Mouse (Mus musculus): ENCODE measurements around the gene Ints11. TPM values are rescaled to one million over a fixed set of nuclear protein-coding genes. Genes with fewer than 3 reads are reported as not detected.
A peak's percentile ranks its signal among the peaks of the same experiment; 100 is the strongest.

Ints11 gene
- polyA plus RNA-seq, 1 experiment from 2014 or later, result 61.2 TPM

- Histone ChIP-seq H3K4me2 (ENCODE audit: low read depth, low read length) (no peak overlapping the region), H3K36me3 (ENCODE audit: control insufficient read depth, insufficient read depth, low read length) (peaks cover 19% of the 10 kb centered on the region; the same call in 1 of the 2 replicates), H3K4me3 (replicated peaks; ENCODE audit: low read length) (no peak overlapping the region), H3K27ac (ENCODE audit: low read length) (no peak overlapping the region), H3K27me3 (ENCODE audit: control insufficient read depth, insufficient read depth, low read length) (no peaks in the 10 kb centered on the region), H3K9me3 (replicated peaks; ENCODE audit: control insufficient read depth, low read length) (no peaks in the 10 kb centered on the region), H3K4me1 (ENCODE audit: control insufficient read depth, insufficient read depth, low read length) (no peaks in the 10 kb centered on the region), H3K9ac (ENCODE audit: low read length) (no peak overlapping the region)
- no peak for ATAC-seq (ENCODE audit: insufficient read depth, low FRiP score)
- WGBS, result 85% methylated on average over 13 of the region's 13 CpGs
These were observed 36.3 kb downstream of the Ints11 start for GRCm38 (mm10) chr4:155905634-155906033.

- no peaks in the 10 kb centered on the region for H3K27me3 ChIP-seq (ENCODE audit: control insufficient read depth, insufficient read depth, low read length)
- H3K4me2 ChIP-seq (ENCODE audit: low read depth, low read length), result no peak overlapping the region
- 82% methylated on average over 9 of the region's 9 CpGs for WGBS
- no peaks in the 10 kb centered on the region for H3K4me1 ChIP-seq (ENCODE audit: control insufficient read depth, insufficient read depth, low read length)
- H3K9me3 ChIP-seq (replicated peaks; ENCODE audit: control insufficient read depth, low read length), result no peaks in the 10 kb centered on the region
- no peak overlapping the region for H3K27ac ChIP-seq (ENCODE audit: low read length)
- peak; percentile 33; the same call in 1 of the 2 replicates for ATAC-seq (ENCODE audit: insufficient read depth, low FRiP score)
- H3K9ac ChIP-seq (ENCODE audit: low read length), result no peak overlapping the region
- H3K4me3 ChIP-seq (replicated peaks; ENCODE audit: low read length), result no peak overlapping the region
- H3K36me3 ChIP-seq (ENCODE audit: control insufficient read depth, insufficient read depth, low read length), result peaks cover 19% of the 10 kb centered on the region; the same call in 1 of the 2 replicates
These were observed 36.8 kb downstream of the Ints11 start for GRCm38 (mm10) chr4:155906125-155906524.

- Histone ChIP-seq H3K9me3 (replicated peaks; ENCODE audit: control insufficient read depth, low read length) (no peaks in the 10 kb centered on the region), H3K4me2 (ENCODE audit: low read depth, low read length) (no peak overlapping the region), H3K27ac (ENCODE audit: low read length) (no peak overlapping the region), H3K4me3 (replicated peaks; ENCODE audit: low read length) (no peak overlapping the region), H3K4me1 (ENCODE audit: control insufficient read depth, insufficient read depth, low read length) (no peaks in the 10 kb centered on the region), H3K27me3 (ENCODE audit: control insufficient read depth, insufficient read depth, low read length) (no peaks in the 10 kb centered on the region), H3K9ac (ENCODE audit: low read length) (no peak overlapping the region), H3K36me3 (ENCODE audit: control insufficient read depth, insufficient read depth, low read length) (peaks cover 12% of the 10 kb centered on the region; the same call in 1 of the 2 replicates)
- 71% methylated on average over 11 of the region's 11 CpGs for WGBS
- no peak for ATAC-seq (ENCODE audit: insufficient read depth, low FRiP score)
These were observed 37.7 kb downstream of the Ints11 start for GRCm38 (mm10) chr4:155907003-155907402.

GRCm38 (mm10) chr4:155908281-155908680 lies 38.9 kb downstream of the Ints11 start:
- Histone ChIP-seq H3K4me1 (ENCODE audit: control insufficient read depth, insufficient read depth, low read length) (no peaks in the 10 kb centered on the region), H3K4me2 (ENCODE audit: low read depth, low read length) (no peak overlapping the region), H3K27ac (ENCODE audit: low read length) (no peak overlapping the region), H3K9ac (ENCODE audit: low read length) (no peak overlapping the region), H3K4me3 (replicated peaks; ENCODE audit: low read length) (no peak overlapping the region), H3K36me3 (ENCODE audit: control insufficient read depth, insufficient read depth, low read length) (peaks cover 7% of the 10 kb centered on the region; the same call in 1 of the 2 replicates), H3K9me3 (replicated peaks; ENCODE audit: control insufficient read depth, low read length) (no peaks in the 10 kb centered on the region), H3K27me3 (ENCODE audit: control insufficient read depth, insufficient read depth, low read length) (no peaks in the 10 kb centered on the region)
- WGBS, result 74% methylated on average over 7 of the region's 7 CpGs
- no peak for ATAC-seq (ENCODE audit: insufficient read depth, low FRiP score)

- peaks cover 6% of the 10 kb centered on the region; the same call in 1 of the 2 replicates for H3K36me3 ChIP-seq (ENCODE audit: control insufficient read depth, insufficient read depth, low read length)
- no peak overlapping the region for H3K4me2 ChIP-seq (ENCODE audit: low read depth, low read length)
- no peak for ATAC-seq (ENCODE audit: insufficient read depth, low FRiP score)
- H3K27ac ChIP-seq (ENCODE audit: low read length), result no peak overlapping the region
- H3K27me3 ChIP-seq (ENCODE audit: control insufficient read depth, insufficient read depth, low read length), result no peaks in the 10 kb centered on the region
- H3K4me1 ChIP-seq (ENCODE audit: control insufficient read depth, insufficient read depth, low read length), result no peaks in the 10 kb centered on the region
- H3K9me3 ChIP-seq (replicated peaks; ENCODE audit: control insufficient read depth, low read length), result no peaks in the 10 kb centered on the region
- H3K4me3 ChIP-seq (replicated peaks; ENCODE audit: low read length), result no peak overlapping the region
- no peak overlapping the region for H3K9ac ChIP-seq (ENCODE audit: low read length)
- WGBS, result 87% methylated on average over 4 of the region's 4 CpGs
These were observed 39.4 kb downstream of the Ints11 start for GRCm38 (mm10) chr4:155908751-155909150.

GRCm38 (mm10) chr4:155932031-155932430 lies 62.7 kb downstream of the Ints11 start:
- no peak overlapping the region for H3K9ac ChIP-seq (ENCODE audit: low read length)
- no peaks in the 10 kb centered on the region for H3K36me3 ChIP-seq (ENCODE audit: control insufficient read depth, insufficient read depth, low read length)
- no peaks in the 10 kb centered on the region for H3K4me1 ChIP-seq (ENCODE audit: control insufficient read depth, insufficient read depth, low read length)
- no peak overlapping the region for H3K27ac ChIP-seq (ENCODE audit: low read length)
- H3K4me3 ChIP-seq (replicated peaks; ENCODE audit: low read length), result no peak overlapping the region
- H3K4me2 ChIP-seq (ENCODE audit: low read depth, low read length), result no peak overlapping the region
- H3K9me3 ChIP-seq (replicated peaks; ENCODE audit: control insufficient read depth, low read length), result no peaks in the 10 kb centered on the region
- ATAC-seq (ENCODE audit: insufficient read depth, low FRiP score), result no peak
- 78% methylated on average over 1 of the region's 1 CpGs for WGBS
- no peaks in the 10 kb centered on the region for H3K27me3 ChIP-seq (ENCODE audit: control insufficient read depth, insufficient read depth, low read length)

Small RNA genes within 50 kb of the gene (microRNA-seq; reads per million reads assigned to microRNA genes)
- gene Gm22991, result not detected

Other genes starting within 250 kb of the Ints11 start
- 50.8 and 55.7 TPM in 2 replicates for gene Cdk11b, start 244.7 kb upstream of the Ints11 start, polyA plus RNA-seq (2015; fragmentation: Nextera tagmentation; extraction: Ambion mirVana)
- gene Gm10563, start 224.1 kb upstream of the Ints11 start, polyA plus RNA-seq (2015; fragmentation: Nextera tagmentation; extraction: Ambion mirVana), result not detected in 2 replicates
- gene Mmp23, start 216.2 kb upstream of the Ints11 start, polyA plus RNA-seq (2015; fragmentation: Nextera tagmentation; extraction: Ambion mirVana), result 53.8 and 59.8 TPM in 2 replicates
- gene Mib2, start 200.3 kb upstream of the Ints11 start, polyA plus RNA-seq (2015; fragmentation: Nextera tagmentation; extraction: Ambion mirVana), result 23.3 and 23.8 TPM in 2 replicates
- gene Fndc10, start 175.2 kb upstream of the Ints11 start, polyA plus RNA-seq (2015; fragmentation: Nextera tagmentation; extraction: Ambion mirVana), result 2.5 and 2.8 TPM in 2 replicates
- 132 and 136 TPM in 2 replicates for gene Ssu72, start 164.7 kb upstream of the Ints11 start, polyA plus RNA-seq (2015; fragmentation: Nextera tagmentation; extraction: Ambion mirVana)
- 0.46 and 0.47 TPM in 2 replicates for gene Tmem240, start 134.7 kb upstream of the Ints11 start, polyA plus RNA-seq (2015; fragmentation: Nextera tagmentation; extraction: Ambion mirVana)
- 99.0 and 101 TPM in 2 replicates for gene Atad3a, start 108.5 kb upstream of the Ints11 start, polyA plus RNA-seq (2015; fragmentation: Nextera tagmentation; extraction: Ambion mirVana)
- 34.0 and 34.4 TPM in 2 replicates for gene Vwa1, start 94.8 kb upstream of the Ints11 start, polyA plus RNA-seq (2015; fragmentation: Nextera tagmentation; extraction: Ambion mirVana)
- 0.35 and 0.43 TPM in 2 replicates for gene Tmem88b, start 83.7 kb upstream of the Ints11 start, polyA plus RNA-seq (2015; fragmentation: Nextera tagmentation; extraction: Ambion mirVana)
- gene Ankrd65, start 79.1 kb upstream of the Ints11 start, polyA plus RNA-seq (2015; fragmentation: Nextera tagmentation; extraction: Ambion mirVana), result 0.31 and 0.35 TPM in 2 replicates
- gene Mrpl20, start 66.7 kb upstream of the Ints11 start, polyA plus RNA-seq (2015; fragmentation: Nextera tagmentation; extraction: Ambion mirVana), result 191 and 199 TPM in 2 replicates
- gene Ccnl2, start 57.1 kb upstream of the Ints11 start, polyA plus RNA-seq (2015; fragmentation: Nextera tagmentation; extraction: Ambion mirVana), result 173 and 181 TPM in 2 replicates
- 135 and 158 TPM in 2 replicates for gene Aurkaip1, start 38.3 kb upstream of the Ints11 start, polyA plus RNA-seq (2015; fragmentation: Nextera tagmentation; extraction: Ambion mirVana)
- gene Mxra8, start 29.9 kb upstream of the Ints11 start, polyA plus RNA-seq (2015; fragmentation: Nextera tagmentation; extraction: Ambion mirVana), result 126 and 152 TPM in 2 replicates
- gene Dvl1, start 22.1 kb upstream of the Ints11 start, polyA plus RNA-seq (2015; fragmentation: Nextera tagmentation; extraction: Ambion mirVana), result 5.0 and 5.3 TPM in 2 replicates
- 0.32 and 0.35 TPM in 2 replicates for gene Tas1r3, start 6.2 kb upstream of the Ints11 start, polyA plus RNA-seq (2015; fragmentation: Nextera tagmentation; extraction: Ambion mirVana)
- 19.4 and 23.0 TPM in 2 replicates for gene Cptp, start 106 bp upstream of the Ints11 start, polyA plus RNA-seq (2015; fragmentation: Nextera tagmentation; extraction: Ambion mirVana)
- 51.2 and 54.1 TPM in 2 replicates for gene Pusl1, start 22.2 kb downstream of the Ints11 start, polyA plus RNA-seq (2015; fragmentation: Nextera tagmentation; extraction: Ambion mirVana)
- gene Acap3, start 22.3 kb downstream of the Ints11 start, polyA plus RNA-seq (2015; fragmentation: Nextera tagmentation; extraction: Ambion mirVana), result 18.0 and 24.0 TPM in 2 replicates
- gene Ube2j2, start 74.3 kb downstream of the Ints11 start, polyA plus RNA-seq (2015; fragmentation: Nextera tagmentation; extraction: Ambion mirVana), result 71.6 and 74.5 TPM in 2 replicates
- 32.0 and 37.6 TPM in 2 replicates for gene C1qtnf12, start 92.8 kb downstream of the Ints11 start, polyA plus RNA-seq (2015; fragmentation: Nextera tagmentation; extraction: Ambion mirVana)
- gene B3galt6, start 123.1 kb downstream of the Ints11 start, polyA plus RNA-seq (2015; fragmentation: Nextera tagmentation; extraction: Ambion mirVana), result 11.0 and 11.6 TPM in 2 replicates
- gene Sdf4, start 123.3 kb downstream of the Ints11 start, polyA plus RNA-seq (2015; fragmentation: Nextera tagmentation; extraction: Ambion mirVana), result 165 and 166 TPM in 2 replicates
- 0.30 and 0.87 TPM in 2 replicates for gene Tnfrsf4, start 144.3 kb downstream of the Ints11 start, polyA plus RNA-seq (2015; fragmentation: Nextera tagmentation; extraction: Ambion mirVana)
- 2.4 and 3.1 TPM in 2 replicates for gene Tnfrsf18, start 156.6 kb downstream of the Ints11 start, polyA plus RNA-seq (2015; fragmentation: Nextera tagmentation; extraction: Ambion mirVana)
- 4.6 and 5.0 TPM in 2 replicates for gene Ttll10, start 189.9 kb downstream of the Ints11 start, polyA plus RNA-seq (2015; fragmentation: Nextera tagmentation; extraction: Ambion mirVana)
- gene 9430015G10Rik, start 240.4 kb downstream of the Ints11 start, polyA plus RNA-seq (2015; fragmentation: Nextera tagmentation; extraction: Ambion mirVana), result 26.8 and 32.3 TPM in 2 replicates

All from stomach, embryonic 16.5 days (tissue).